Mouse (Mus musculus) olfactory bulb, adult 2 months (tissue): ENCODE measurements around the gene Wdr62.

ENCODE experiments used
- CTCF ChIP-seq: fragments of 200-500 bp; IDR thresholded peaks from 2 replicates; pipeline ENCODE4 v1.5.1; 2012; ENCODE audit warnings: low read depth, mild to moderate bottlenecking, low read length, moderate library complexity; ENCODE audit not compliant: insufficient read depth
- POLR2A ChIP-seq: fragments of 200-500 bp; IDR thresholded peaks from 2 replicates; pipeline ENCODE4 v1.6.1; 2012; ENCODE audit warnings: mild to moderate bottlenecking, low read depth, low read length, moderate library complexity; ENCODE audit not compliant: insufficient read depth

DNA sequence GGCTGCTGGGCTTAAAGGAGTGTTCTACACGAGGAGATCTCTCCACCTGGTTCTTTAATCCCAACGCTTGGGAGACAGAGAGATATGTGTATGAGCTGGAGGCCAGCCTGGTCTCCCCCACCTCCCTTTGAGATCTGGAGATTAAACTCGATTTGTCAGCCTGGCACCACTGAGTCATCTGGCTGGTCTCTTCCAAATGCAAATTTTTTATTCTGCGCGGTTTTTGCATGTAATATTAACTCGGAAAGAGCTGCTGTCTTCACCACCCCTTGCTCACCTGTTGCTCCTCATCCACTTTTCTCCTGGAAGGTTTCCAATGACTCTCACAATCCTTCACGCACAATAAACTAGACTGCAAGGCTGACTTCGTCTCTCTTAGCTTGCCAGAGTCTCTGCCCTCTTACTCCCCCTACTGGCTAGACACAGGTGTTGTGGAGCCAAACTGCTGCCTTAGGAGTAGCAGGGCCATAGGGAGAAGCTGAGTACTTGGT lies 81.7 kb downstream of the Wdr62 start, which contains the start of gene Capns1:
- TF ChIP-seq POLR2A: no peak
- 0 out of 2 replicates have a peak, but pooled peaks have one; percentile 31 for TF ChIP-seq CTCF
